Mouse (Mus musculus) left cerebral cortex, postnatal 4 days (tissue): ENCODE data around the gene Rnf145. TPM values are rescaled to one million over a fixed set of nuclear protein-coding genes. Genes with fewer than 3 reads are reported as not detected.

ENCODE experiments used
- DNase-seq: peaks from one replicate; pipeline ENCODE4 v3.0.0-alpha.2; 2022
- intact Hi-C: fragments of 180-260 bp; cut with DNase I; formaldehyde crosslinking; loops from one replicate; pipeline ENCODE4 v1.15.1; 2025
- total RNA-seq, 2 experiments: library from RNA; stranded (reverse); gene quantifications; 2 replicates each; pipeline ENCODE4 v1.2.3; 2021

Rnf145 gene
- total RNA-seq, 2 experiments from 2014 or later = 93.0 to 107 TPM

- intact Hi-C loops = no loop called here
- DNase-seq = no peak
Observed at GRCm38 (mm10) chr11:44508876-44509275, 9.9 kb upstream of the Rnf145 start.

GRCm38 (mm10) chr11:44509906-44510305, 8.9 kb upstream of the Rnf145 start:
- intact Hi-C loops = no loop called here
- DNase-seq = no peak

- no peak for DNase-seq
- intact Hi-C loops = no loop called here
Observed at GRCm38 (mm10) chr11:44510371-44510770, 8.4 kb upstream of the Rnf145 start.

- intact Hi-C loops = no loop called here
- DNase-seq = no peak
Observed at GRCm38 (mm10) chr11:44512044-44513025, 6.4 kb upstream of the Rnf145 start.

GRCm38 (mm10) chr11:44513026-44513422, 5.7 kb upstream of the Rnf145 start:
- DNase-seq = no peak
- intact Hi-C loops = no loop called here

- intact Hi-C loops = loop anchor here (5.0 kb wide), 1 partner anchor 42 kb away; the partner anchor contains the start of gene Ublcp1
- DNase-seq = no peak
Observed at GRCm38 (mm10) chr11:44514666-44515065, 4.1 kb upstream of the Rnf145 start.

GRCm38 (mm10) chr11:44516362-44516761, 2.4 kb upstream of the Rnf145 start:
- DNase-seq = no peak
- intact Hi-C loops = loop anchor here (5.0 kb wide), 1 partner anchor 44 kb away; the partner anchor contains the start of gene Ublcp1

- intact Hi-C loops = loop anchor here (5.0 kb wide), 1 partner anchor 45 kb away; the partner anchor contains the start of gene Ublcp1
- no peak for DNase-seq
Observed at GRCm38 (mm10) chr11:44517561-44518280, 1.0 kb upstream of the Rnf145 start.

GRCm38 (mm10) chr11:44519096-44519949, 559 bp downstream of the Rnf145 start:
- peak; percentile 59 for DNase-seq
- intact Hi-C loops = loop anchor here (5.0 kb wide), 1 partner anchor 47 kb away; the partner anchor contains the start of gene Ublcp1

GRCm38 (mm10) chr11:44519950-44520761, 1.4 kb downstream of the Rnf145 start:
- peak; percentile 79 for DNase-seq
- intact Hi-C loops = loop anchor here (5.0 kb wide), 1 partner anchor 48 kb away; the partner anchor contains the start of gene Ublcp1

GRCm38 (mm10) chr11:44522594-44522993, 3.8 kb downstream of the Rnf145 start:
- intact Hi-C loops = no loop called here
- DNase-seq = no peak

GRCm38 (mm10) chr11:44525765-44526164, 7.0 kb downstream of the Rnf145 start:
- intact Hi-C loops = no loop called here
- no peak for DNase-seq

GRCm38 (mm10) chr11:44526654-44527263, 8.0 kb downstream of the Rnf145 start:
- DNase-seq = no peak
- intact Hi-C loops = no loop called here

GRCm38 (mm10) chr11:44528560-44529199, 9.9 kb downstream of the Rnf145 start:
- DNase-seq = no peak
- intact Hi-C loops = no loop called here

- no peak for DNase-seq
- intact Hi-C loops = no loop called here
Observed at GRCm38 (mm10) chr11:44529200-44529599, 10.4 kb downstream of the Rnf145 start.

GRCm38 (mm10) chr11:44529716-44530115, 11.0 kb downstream of the Rnf145 start:
- no peak for DNase-seq
- intact Hi-C loops = no loop called here

GRCm38 (mm10) chr11:44530382-44530781, 11.6 kb downstream of the Rnf145 start:
- DNase-seq = no peak

GRCm38 (mm10) chr11:44530867-44531266, 12.1 kb downstream of the Rnf145 start:
- DNase-seq = no peak
- intact Hi-C loops = no loop called here

More at GRCm38 (mm10) chr11:44530382-44530781, 11.6 kb downstream of the Rnf145 start:
- intact Hi-C loops = no loop called here
